Mouse (Mus musculus) forebrain, embryonic 16.5 days (tissue): ENCODE data around the gene Khdrbs1. TPM values are rescaled to one million over a fixed set of nuclear protein-coding genes. Genes with fewer than 3 reads are reported as not detected.
"Not testable (repeated sequence)": the region's sequence is repeated elsewhere in the genome, so short reads cannot be mapped to it uniquely, and the experiment has no call there.

Source experiments
- ATAC-seq: fragments of 200-750 bp; cut with Nextera tagmentation; 2 replicates; pipeline ENCODE4 v1.8.0; 2017; ENCODE audit warnings: mild to moderate bottlenecking, moderate library complexity
- H3K27ac ChIP-seq: fragments of 300-500 bp; sonication (generic); 2 replicates; pipeline ENCODE4 v1.5.1; 2014; ENCODE audit warnings: low read length, control low read depth
- H3K27me3 ChIP-seq: fragments of 300-500 bp; sonication (generic); replicated peaks from 2 replicates; pipeline ENCODE4 v1.6.1; 2014; ENCODE audit warnings: low read length; ENCODE audit not compliant: control insufficient read depth, insufficient read depth
- H3K36me3 ChIP-seq: fragments of 300-500 bp; sonication (generic); 2 replicates; pipeline ENCODE4 v1.6.1; 2014; ENCODE audit not compliant: control insufficient read depth, insufficient read depth
- H3K4me1 ChIP-seq: fragments of 300-500 bp; sonication (generic); replicated peaks from 2 replicates; pipeline ENCODE4 v1.6.1; 2014; ENCODE audit warnings: low read length; ENCODE audit not compliant: control insufficient read depth, insufficient read depth
- H3K4me2 ChIP-seq: fragments of 300-500 bp; sonication (generic); 2 replicates; pipeline ENCODE4 v1.6.1; 2014; ENCODE audit warnings: mild to moderate bottlenecking, low read length, control low read depth
- H3K4me3 ChIP-seq: fragments of 300-500 bp; sonication (generic); replicated peaks from 2 replicates; pipeline ENCODE4 v1.5.1; 2014; ENCODE audit warnings: mild to moderate bottlenecking, low read length, control low read depth
- H3K9ac ChIP-seq: fragments of 300-500 bp; sonication (generic); replicated peaks from 2 replicates; pipeline ENCODE4 v1.6.1; 2014; ENCODE audit warnings: low read depth, low read length, control low read depth
- H3K9me3 ChIP-seq: fragments of 300-500 bp; sonication (generic); 2 replicates; pipeline ENCODE4 v1.6.1; 2016; ENCODE audit warnings: low read length; ENCODE audit not compliant: control insufficient read depth
- WGBS: fragments of 180-500 bp; shearing (Covaris S2); extraction: QIAGEN DNeasy Blood & Tissue Kit; methylation state at CpG from one replicate; pipeline ENCODE4 v1.1.7; 2014; 5-methylcytosine and 5-hydroxymethylcytosine counted together
- polyA plus RNA-seq: library from polyadenylated mRNA; unstranded; fragments of >200 nt; fragmentation: Nextera tagmentation; extraction: Ambion mirVana; gene quantifications from 2 replicates; pipeline ENCODE4 v1.2.1, GENCODE M21; 2015

Khdrbs1 gene
- polyA plus RNA-seq, 1 experiment from 2014 or later: 160 TPM

DNA sequence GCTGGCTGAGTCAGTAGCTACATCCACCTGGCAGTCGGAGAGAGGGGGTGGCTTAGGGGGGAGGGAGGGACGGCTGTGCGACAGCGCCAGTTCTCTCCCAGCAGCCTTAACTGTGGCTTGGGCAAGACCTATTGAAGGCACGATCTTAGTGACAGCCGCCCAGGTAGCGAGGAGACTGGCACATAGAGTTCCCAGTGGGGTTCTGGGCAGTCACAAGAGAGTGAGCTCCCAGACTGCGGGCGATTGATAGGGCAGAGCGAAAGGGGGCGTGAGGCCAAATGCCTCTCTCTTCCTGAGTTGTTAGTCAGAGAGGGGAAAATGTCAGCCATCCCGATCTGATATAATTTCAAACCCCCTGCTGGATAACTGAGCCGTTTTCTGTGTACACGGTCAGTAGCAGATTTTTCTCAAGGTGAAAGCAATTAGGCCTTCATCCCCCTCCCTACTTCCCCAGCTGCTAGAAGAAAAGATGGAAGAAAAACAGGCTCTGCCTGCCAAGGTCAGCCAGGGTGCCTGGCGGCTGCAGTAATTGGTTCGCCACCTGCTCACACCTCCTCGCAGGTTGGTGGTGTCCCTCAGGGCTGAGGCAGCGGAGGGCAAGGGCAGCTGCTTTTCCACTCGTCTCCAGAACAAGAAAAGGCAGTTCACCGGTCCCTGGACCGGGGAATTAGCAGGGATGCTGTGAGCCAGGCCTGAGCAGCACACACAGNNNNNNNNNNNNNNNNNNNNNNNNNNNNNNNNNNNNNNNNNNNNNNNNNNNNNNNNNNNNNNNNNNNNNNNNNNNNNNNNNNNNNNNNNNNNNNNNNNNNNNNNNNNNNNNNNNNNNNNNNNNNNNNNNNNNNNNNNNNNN is 29.8 kb upstream of the Khdrbs1 start:
- 3% methylated on average over 21 of the region's 21 CpGs for WGBS
- Histone ChIP-seq H3K9ac (no peak overlapping the region), H3K4me3 (no peak overlapping the region)

DNA sequence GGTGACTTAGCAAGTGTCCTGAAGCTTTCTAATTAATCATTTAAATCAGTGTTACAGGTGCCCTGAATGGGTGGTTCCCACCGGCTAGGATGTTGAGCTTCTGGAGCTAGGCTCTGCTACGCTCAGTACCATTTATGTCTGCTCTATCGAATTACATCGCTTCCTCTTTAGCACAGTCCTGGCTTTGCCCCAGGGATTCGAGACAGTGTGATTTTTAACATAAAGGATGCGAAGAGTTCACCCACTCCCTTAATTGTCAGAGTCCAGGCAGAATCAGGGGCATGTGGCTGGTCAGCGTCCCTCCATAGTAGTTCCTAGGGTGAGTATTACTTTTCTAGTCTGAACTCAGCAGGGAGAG is 29.2 kb upstream of the Khdrbs1 start:
- H3K9me3 ChIP-seq: no peaks in the 10 kb centered on the region
- H3K36me3 ChIP-seq: no peaks in the 10 kb centered on the region
- ATAC-seq: no peak
- WGBS: 18% methylated on average over 7 of the region's 7 CpGs
- H3K4me2 ChIP-seq: peak overlapping the region; percentile 36
- H3K27ac ChIP-seq: no peak overlapping the region
- H3K4me1 ChIP-seq: peaks cover 23% of the 10 kb centered on the region
- no peaks in the 10 kb centered on the region for H3K27me3 ChIP-seq
- no peak overlapping the region for H3K4me3 ChIP-seq
- no peak overlapping the region for H3K9ac ChIP-seq

More for the DNA sequence above, 29.8 kb upstream of the Khdrbs1 start:
- ATAC-seq: peak; percentile 59
- Histone ChIP-seq H3K27ac (no peak overlapping the region), H3K4me2 (peak overlapping the region; percentile 36), H3K4me1 (peaks cover 23% of the 10 kb centered on the region), H3K27me3 (no peaks in the 10 kb centered on the region), H3K36me3 (no peaks in the 10 kb centered on the region), H3K9me3 (no peaks in the 10 kb centered on the region)

DNA sequence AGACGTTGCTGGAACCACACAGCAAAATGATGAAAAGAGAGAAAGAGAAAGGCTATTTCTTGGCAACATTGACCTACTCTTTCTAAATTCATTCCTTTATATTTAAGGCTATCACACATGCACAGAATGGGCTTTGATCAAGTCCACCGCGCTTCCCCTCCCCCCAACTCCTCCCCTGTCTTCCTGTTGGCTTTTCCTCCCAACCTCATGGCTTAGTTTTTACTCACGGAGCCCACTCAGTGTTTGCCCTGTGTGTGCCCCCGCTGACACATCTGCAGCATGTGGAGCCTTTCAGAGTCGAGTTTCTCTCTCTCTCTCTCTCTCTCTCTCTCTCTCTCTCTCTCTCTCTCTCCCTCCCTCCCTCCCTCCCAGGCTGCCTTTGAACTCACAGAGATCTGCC is 28.5 kb upstream of the Khdrbs1 start:
- WGBS: 64% methylated on average over 6 of the region's 6 CpGs
- no peak overlapping the region for H3K27ac ChIP-seq
- no peaks in the 10 kb centered on the region for H3K36me3 ChIP-seq
- peaks cover 23% of the 10 kb centered on the region for H3K4me1 ChIP-seq
- H3K4me2 ChIP-seq: no peak overlapping the region
- H3K9me3 ChIP-seq: no peaks in the 10 kb centered on the region
- H3K27me3 ChIP-seq: no peaks in the 10 kb centered on the region
- no peak overlapping the region for H3K4me3 ChIP-seq
- no peak overlapping the region for H3K9ac ChIP-seq
- ATAC-seq: no peak

DNA sequence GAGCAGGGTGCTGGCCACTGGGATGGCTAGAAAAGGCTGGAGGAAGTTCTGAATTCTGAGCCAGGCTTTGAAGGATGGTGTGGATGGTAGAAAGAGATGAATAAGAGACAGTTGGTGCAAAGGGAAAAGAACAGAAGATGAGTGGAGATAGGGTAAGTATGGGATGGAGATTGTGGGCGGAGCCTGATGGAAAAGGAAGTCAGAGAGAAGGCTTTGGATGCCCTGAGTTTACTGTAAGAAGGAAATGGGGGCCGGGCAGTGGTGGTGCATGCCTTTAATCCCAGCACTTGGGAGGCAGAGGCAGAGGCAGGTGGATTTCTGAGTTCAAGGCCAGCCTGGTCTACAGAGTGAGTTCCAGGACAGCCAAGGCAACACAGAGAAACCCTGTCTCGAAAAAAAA is 26.6 kb upstream of the Khdrbs1 start:
- not testable (repeated sequence) for H3K27ac ChIP-seq, ATAC-seq
- WGBS: 93% methylated on average over 3 of the region's 3 CpGs

DNA sequence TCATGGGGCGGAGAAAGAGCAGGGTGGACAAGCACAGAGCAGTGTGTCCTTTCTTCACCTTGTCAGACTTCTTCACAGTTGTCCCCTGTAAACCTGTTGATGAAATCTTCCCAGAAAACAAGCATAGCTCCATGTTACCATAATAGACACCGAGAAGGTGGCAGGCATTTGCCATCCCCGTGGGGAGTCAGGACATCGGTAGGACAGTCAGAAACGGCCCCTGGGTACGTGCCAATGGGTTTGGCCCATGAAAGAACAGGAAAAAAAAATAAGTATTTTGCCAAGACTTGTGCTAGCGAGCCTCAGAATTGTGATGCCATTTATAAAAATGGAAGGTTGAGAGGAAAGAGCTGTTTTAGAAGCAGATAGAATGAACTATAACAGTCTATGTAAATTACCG is 25.7 kb upstream of the Khdrbs1 start:
- 41% methylated on average over 8 of the region's 8 CpGs for WGBS
- H3K4me2 ChIP-seq: no peak overlapping the region
- H3K27ac ChIP-seq: no peak overlapping the region
- ATAC-seq: no peak
- no peak overlapping the region for H3K9ac ChIP-seq
- no peaks in the 10 kb centered on the region for H3K27me3 ChIP-seq
- peaks cover 13% of the 10 kb centered on the region for H3K4me1 ChIP-seq
- H3K4me3 ChIP-seq: no peak overlapping the region
- no peaks in the 10 kb centered on the region for H3K36me3 ChIP-seq
- no peaks in the 10 kb centered on the region for H3K9me3 ChIP-seq

More for the DNA sequence above, 26.6 kb upstream of the Khdrbs1 start:
- H3K4me1 ChIP-seq: peaks cover 13% of the 10 kb centered on the region
- not testable (repeated sequence) for H3K9ac ChIP-seq, H3K4me3 ChIP-seq, H3K27me3 ChIP-seq, H3K9me3 ChIP-seq, H3K36me3 ChIP-seq, H3K4me2 ChIP-seq

DNA sequence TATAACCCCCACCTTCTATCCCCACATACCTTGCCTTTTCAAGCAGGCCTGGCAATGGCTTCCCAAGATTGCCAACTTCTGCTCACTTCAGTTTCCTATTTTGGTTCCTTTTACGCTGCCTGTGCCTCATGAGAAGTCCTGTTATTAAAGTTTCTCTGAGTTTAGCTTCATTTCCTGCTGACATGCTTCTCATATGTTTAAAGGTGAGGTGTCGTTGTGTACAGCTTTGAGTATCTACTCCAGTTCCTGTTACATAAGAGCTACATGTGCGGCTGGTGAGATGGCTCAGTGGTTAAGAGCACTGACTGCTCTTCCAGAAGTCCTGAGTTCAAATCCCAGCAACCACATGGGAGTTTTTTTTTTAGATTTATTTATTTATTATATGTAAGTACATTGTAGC is 23.2 kb upstream of the Khdrbs1 start:
- Histone ChIP-seq H3K27me3 (no peaks in the 10 kb centered on the region), H3K36me3 (no peaks in the 10 kb centered on the region), H3K9ac (no peak overlapping the region), H3K4me1 (no peaks in the 10 kb centered on the region), H3K27ac (no peak overlapping the region), H3K4me2 (no peak overlapping the region), H3K4me3 (no peak overlapping the region), H3K9me3 (no peaks in the 10 kb centered on the region)
- no peak for ATAC-seq
- WGBS: 91% methylated on average over 3 of the region's 3 CpGs

DNA sequence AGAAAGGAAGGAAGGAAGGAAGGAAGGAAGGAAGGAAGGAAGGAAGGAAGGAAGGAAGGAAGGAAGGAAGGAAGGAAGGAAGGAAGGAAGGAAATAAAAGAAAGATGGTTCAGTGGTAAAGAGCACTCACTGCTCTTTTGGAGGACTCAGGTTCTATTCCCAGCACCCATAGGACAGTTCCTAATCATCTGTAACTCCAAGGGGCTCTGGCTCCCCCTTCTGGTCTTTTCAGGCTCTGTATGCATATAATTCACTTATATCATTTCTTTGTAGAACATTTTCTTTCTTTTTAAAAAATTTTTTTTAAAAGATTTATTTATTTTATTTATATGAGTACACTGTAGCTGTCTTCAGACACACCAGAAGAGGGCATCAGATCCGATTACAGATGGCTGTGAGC is 20.4 kb upstream of the Khdrbs1 start:
- H3K36me3 ChIP-seq, ATAC-seq, H3K4me3 ChIP-seq, H3K9me3 ChIP-seq, H3K27me3 ChIP-seq, H3K9ac ChIP-seq, H3K4me2 ChIP-seq, H3K27ac ChIP-seq, H3K4me1 ChIP-seq: not testable (repeated sequence)
- WGBS: 75% methylated on average over 1 of the region's 1 CpGs

DNA sequence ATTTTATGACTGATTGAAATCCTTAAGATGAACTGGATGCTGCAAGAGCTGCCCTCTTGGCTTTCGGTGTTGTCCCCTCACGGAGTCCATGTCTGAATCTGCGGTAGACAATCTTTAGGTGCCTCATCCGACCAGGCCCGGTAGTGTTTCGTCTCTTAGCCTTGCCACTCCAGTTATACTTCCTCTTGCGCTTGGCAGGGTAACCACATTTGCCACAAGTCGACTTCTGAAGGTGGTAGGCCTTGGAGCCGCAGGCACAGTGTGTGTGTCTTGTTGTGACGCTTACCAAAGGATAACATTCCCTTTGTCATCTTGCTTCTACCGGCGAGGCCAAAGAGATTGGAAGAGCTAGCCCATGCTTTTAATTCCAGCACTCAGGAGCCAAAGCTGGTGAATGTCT is 19.5 kb upstream of the Khdrbs1 start:
- ATAC-seq: no peak
- Histone ChIP-seq H3K9me3 (no peaks in the 10 kb centered on the region), H3K27ac (no peak overlapping the region), H3K4me2 (no peak overlapping the region), H3K36me3 (no peaks in the 10 kb centered on the region), H3K4me3 (no peak overlapping the region), H3K9ac (no peak overlapping the region), H3K4me1 (no peaks in the 10 kb centered on the region), H3K27me3 (no peaks in the 10 kb centered on the region)
- 96% methylated on average over 12 of the region's 12 CpGs for WGBS

DNA sequence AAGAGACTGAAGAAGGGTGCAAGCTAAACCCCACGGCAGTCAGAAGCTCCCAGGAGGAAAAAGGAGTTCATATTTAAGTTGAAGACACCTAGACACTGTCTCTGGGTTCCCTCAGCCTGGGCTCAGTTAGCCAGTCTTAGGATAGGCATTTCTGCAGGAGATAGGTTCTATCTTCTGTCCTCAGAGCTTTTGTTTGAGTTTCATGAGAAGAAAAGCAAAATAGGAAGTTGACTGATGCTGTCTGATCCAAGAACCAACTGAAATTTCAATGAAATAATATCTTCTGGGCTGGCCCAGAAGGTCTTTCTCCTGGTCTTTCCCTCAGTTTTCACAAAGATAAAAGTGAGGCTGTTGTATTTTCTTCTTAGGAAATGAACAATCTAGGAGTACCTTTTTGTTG is 13.4 kb upstream of the Khdrbs1 start:
- H3K27ac ChIP-seq: no peak overlapping the region
- no peaks in the 10 kb centered on the region for H3K36me3 ChIP-seq
- H3K9ac ChIP-seq: no peak overlapping the region
- no peaks in the 10 kb centered on the region for H3K4me1 ChIP-seq
- H3K4me3 ChIP-seq: no peak overlapping the region
- no peaks in the 10 kb centered on the region for H3K9me3 ChIP-seq
- 91% methylated on average over 1 of the region's 1 CpGs for WGBS
- H3K27me3 ChIP-seq: no peaks in the 10 kb centered on the region
- ATAC-seq: no peak
- H3K4me2 ChIP-seq: no peak overlapping the region

DNA sequence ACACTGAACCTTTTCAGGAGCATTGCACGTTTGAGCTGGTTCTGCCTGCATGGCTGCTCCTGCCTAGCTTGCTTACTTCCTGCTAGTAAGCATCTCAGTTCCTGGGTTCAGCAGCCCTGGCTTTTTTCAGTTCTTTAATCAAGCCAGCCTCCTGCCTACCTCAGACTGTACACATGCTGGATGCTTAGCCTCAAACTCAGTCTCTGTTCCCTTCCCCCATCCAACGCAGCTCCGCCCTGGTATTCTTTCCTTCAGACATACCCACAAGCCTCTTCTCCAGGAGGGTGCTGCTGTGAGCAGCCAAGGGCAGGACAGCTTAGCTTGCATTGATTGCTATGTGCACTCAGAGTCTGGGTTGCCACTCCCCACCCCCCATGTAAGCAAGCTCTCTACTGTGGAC is 12.6 kb upstream of the Khdrbs1 start:
- Histone ChIP-seq H3K4me2 (no peak overlapping the region), H3K36me3 (no peaks in the 10 kb centered on the region), H3K4me1 (no peaks in the 10 kb centered on the region), H3K27me3 (no peaks in the 10 kb centered on the region), H3K27ac (no peak overlapping the region), H3K9me3 (no peaks in the 10 kb centered on the region), H3K4me3 (no peak overlapping the region), H3K9ac (no peak overlapping the region)
- no peak for ATAC-seq
- WGBS: 58% methylated on average over 3 of the region's 3 CpGs
